Mouse (Mus musculus) embryo, embryonic 10 days (tissue): ENCODE results near the gene Adamts13.

Experiments used
- DNase-seq: peaks from one replicate; pipeline ENCODE4 v3.0.0-alpha.2; 2015; ENCODE audit warnings: low spot score

The Adamts13 gene

DNA sequence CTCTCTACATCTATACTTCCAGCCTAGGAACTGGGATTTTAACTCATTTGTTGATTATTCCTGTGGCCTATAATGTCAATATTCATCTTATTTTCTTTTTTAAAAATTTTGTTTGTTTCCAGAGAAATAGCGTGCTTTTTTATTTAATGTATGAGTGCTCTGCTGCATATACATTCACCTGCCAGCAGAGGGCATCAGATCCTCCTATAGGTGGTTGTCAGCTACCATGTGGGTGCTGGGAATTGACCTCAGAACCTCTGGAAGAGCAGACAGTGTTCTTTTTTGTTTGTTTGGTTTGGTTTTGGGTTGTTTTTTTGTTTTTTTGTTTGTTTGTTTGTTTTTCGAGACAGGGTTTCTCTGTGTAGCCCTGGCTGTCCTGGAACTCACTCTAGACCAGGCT lies 6.0 kb upstream of the Adamts13 start:
- DNase-seq: no peak

DNA sequence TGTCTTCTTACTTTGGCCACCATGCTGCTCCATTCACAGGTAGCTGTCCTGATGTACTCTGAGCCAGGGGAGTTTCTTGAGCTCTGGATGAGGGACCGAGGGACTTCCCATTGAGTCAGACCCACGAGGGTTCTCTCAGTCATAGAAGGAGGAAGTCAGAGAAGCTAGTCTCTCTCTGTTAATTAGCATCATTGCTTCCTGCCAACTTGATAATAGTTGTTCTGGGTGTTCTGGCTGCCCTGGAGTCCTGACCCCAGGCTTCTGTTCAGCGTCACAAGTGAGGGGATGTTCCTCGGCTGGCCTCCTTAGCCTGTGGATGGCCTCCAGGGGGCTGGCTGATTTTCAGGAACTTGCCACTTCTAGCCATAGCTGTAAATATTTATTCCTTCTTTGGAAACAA lies 744 bp downstream of the Adamts13 start:
- DNase-seq: no peak

DNA sequence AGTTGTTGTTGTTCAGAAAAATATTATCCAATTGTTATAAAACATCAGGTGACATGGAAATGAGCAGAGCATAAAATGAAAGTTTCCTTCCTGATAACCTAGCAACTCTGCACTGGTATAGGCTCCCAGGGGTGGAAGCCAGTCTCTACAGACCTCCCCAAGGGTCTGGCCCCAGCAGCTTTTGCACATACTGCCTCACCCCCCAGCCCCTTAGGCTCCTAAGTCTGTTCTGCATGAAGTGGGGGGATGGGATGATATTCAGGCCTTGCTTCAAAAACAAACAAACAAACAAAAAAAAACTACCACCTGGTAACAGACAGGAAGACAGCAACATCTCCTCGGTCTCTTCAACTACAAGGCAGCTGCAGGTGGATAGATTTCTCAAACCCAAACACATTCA lies 7.1 kb downstream of the Adamts13 start:
- DNase-seq: no peak

DNA sequence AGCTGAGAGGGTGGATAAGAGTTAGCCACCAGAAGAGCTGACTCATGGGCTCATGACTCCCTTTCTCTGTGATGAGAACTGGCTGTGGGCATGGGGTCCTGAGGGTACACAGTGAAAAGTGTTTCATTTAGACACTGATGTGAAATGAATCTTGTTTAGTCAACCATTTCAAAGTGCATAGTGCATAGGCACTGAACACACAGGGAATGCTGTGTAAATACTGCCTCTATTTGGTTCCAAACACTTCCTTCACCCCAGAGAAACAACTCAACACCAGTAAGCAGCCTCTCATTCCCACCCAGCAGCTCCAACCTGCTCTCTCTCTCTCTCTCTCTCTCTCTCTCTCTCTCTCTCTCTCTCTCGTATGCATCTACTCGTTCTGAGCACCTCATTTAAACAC lies 11.0 kb downstream of the Adamts13 start:
- DNase-seq: no peak

DNA sequence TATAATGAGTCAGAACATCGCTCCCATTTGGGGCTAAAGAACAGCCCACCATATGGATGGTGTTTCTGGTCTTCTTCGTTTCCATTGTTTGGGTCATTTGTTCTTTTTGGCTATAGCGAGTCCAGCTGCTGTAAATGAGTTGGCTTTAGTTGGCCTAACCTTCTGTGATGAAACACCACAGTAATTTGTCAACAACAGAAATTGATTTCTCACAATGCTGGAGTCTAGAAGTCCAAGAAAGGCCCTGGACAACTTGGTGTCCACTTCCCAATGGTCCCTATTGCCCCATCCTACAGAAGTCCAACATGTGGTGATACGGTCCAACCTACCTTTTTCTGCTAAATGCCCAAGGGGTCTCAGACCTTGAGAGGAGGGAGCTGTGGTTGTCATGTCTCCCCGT lies 11.4 kb downstream of the Adamts13 start:
- no peak for DNase-seq

DNA sequence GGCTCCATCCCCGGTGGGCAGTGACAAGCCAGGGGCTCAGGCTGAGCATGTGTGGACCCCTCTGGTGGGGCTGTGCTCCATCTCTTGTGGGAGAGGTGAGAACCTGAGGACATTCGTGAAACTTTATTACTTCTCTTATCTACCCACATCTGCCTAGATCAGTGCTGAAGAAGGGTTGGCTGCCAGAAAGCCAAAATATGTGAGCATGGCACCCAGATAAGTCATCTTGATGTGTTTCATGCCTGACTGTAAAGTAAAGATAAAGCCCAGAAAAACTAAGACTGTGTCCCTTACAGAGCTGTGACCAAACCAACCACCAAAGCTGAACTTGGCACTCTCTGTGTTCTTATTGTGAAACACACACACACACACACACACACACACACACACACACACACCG lies 20.7 kb downstream of the Adamts13 start:
- DNase-seq: no peak

DNA sequence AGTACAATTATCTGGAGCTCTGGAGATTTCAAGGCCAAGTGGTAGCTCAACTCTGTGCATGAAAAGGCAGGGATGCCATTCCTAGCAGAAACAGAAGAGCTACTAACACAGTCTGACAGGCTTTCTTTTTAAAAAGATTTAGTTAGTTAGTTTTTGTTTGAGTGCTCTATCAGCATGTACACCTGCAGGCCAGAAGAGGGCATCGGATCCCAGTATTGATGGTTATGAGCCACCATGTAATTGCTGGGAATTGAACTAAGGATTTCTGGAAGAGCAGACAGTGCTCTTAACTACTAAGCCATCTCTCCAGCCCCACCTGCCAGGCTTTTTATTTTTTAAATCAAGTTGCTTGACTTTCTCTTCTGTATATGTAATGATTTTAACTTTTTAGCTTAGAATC lies 24.3 kb downstream of the Adamts13 start:
- no peak for DNase-seq

DNA sequence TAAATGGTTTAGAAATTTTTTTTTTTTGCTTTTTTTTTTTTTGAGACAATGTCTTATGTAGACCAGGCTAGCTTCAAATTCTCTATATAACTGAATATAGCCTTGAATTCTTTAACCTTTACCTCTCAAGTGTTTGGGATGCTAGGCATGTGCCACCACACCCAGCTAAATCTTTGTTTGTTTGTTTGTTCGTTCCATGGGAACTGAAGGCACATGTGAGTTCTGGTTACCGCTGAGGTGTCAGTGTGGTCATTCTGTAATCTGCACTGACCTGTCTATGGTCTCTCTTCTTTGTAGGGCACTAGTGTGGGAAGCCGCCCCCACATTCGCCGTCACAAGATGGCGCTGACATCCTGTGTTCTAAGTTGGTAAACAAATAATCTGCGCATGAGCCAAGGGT lies 24.8 kb downstream of the Adamts13 start:
- no peak for DNase-seq

DNA sequence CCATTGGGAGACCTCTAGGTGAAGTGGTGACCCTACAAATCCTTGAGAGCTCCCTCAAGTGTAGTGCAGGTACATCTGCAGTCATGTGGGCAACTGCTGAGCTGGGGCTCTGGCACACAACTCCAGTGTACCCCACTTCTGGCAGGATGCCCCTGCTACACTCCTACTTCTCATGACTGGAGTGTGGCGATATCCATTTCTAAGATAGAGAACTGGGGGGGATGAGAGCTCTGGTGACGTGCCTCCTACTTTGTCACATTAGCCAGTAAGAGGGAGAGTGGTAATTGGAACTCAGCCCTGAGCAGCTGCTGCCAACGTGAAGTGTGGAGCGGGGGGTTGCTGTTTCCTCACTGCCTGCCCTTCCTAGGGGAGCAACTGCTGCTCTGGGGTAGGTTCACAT lies 33.0 kb downstream of the Adamts13 start:
- DNase-seq: no peak

DNA sequence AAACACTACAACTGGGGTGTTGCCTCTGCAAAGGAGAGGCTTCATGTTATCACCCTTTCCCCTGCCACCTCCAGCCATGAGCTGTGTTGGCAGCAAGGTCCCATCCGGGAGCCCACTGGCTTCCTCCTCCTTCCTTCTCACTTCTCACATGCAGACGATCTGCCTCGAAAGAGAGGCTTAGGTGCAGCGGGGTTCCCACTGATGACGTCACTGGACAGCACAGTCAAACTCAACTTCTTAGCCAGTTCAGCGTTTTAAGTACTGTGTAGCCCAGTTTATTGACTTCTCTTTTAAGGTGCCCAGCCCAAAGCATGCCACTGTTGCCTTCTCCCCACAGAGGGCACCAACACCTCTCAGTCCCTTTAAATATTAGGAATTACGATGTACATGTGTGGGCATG lies 34.5 kb downstream of the Adamts13 start:
- DNase-seq: no peak

DNA sequence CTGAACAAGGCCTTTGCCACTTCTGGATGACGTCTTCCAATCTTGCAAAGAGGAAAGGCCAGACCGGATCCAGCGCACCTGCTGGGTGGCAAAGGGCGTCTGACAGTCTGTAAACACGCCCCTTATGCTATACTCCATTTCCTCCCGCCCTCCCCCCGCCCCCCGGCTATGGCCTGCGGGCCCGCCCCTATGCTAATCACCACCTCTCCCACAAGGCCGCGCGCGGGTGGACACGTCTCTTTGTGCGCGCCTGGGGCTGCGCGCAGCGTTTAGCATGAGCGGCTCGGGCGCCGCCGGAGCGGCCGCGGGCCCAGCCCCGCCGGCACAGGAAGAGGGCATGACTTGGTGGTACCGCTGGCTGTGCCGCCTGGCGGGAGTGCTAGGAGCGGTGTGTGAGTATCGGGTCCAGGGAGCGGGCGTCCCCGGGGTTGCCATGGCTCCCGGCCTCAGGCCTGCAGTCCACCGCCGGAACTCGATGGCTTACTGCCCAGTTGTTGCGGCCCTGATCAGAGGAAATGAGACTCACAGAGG lies 36.6 kb downstream of the Adamts13 start, which contains the start of gene Cacfd1:
Gene Cacfd1, plus strand, starts transcription at position 213 of the 531 bp plus-strand sequence.
- peak; percentile 91 for DNase-seq

DNA sequence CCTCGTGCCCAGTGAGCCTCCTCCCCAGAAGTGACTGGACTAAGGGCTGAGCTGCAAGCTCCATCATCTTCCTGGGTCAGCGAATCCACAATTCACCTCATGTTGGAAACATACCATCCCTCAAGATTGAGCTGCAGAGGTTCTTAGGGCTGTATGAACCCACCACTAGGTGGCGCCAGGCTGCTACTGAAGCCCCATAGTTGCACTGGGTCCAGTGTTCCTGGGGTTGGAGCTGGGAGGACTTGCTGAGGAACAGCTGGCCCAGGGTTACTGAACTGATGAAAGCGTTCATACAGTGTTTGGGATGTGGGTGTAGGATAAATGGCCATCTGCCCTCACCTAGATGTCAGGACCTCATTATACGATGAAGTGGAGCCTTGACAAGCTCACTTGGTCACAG lies 44.6 kb downstream of the Adamts13 start:
- DNase-seq: peak; percentile 86

DNA sequence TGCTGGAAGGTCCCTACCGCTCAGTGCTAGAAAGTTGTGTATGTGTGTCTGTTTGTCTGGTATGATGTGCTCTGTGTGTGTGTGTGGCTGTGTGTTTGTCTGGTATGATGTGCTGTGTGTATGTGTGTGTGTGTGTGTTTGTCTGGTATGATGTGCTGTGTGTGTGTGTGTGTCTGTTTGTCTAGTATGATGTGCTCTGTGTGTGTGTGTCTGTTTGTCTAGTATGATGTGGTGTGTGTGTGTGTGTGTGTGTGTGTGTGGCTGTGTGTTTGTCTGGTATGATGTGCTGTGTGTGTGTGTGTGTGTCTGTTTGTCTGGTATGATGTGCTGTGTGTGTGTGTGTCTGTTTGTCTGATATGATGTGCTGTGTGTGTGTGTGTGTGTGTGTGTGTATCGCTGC lies 46.3 kb downstream of the Adamts13 start:
- DNase-seq: no peak

DNA sequence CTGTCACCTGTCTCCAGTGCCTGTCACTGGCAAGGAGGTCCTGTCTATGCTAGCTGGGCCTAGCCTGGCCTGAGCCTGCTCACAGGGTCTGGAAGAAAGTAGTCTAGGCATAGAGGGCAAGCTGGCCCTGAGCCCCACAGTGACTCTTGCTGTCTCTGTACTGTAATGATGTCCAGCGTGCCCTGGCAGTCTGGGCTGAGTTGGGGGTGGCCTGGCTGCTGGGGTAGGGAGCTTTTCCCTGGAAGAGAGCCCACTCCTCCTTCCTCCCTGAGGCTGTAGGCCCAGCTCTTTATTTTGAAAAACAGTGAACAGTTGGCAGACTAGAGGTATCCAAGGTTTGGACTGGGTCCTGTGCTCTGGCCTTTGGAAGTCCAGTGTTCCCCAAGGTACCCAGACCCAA lies 47.9 kb downstream of the Adamts13 start:
- DNase-seq: no peak

DNA sequence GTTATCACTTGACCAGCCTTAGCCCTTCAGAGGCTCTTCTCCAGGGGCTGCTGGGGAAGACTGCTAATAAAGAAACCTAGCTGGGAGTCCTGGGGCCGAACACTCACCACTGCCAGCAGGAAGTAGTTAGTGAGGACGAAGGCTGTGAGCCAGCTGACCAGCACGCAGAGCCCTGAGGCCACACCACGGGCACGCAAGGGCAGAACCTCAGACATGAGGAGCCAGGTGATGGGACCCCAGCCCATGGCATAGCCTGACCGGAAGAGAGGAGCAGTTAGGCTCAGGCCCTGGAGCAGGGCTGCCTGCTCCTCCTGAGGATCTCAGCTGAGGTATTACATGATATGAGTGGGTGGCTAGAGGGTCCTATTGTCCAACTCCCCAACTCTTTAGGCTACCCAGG lies 49.4 kb downstream of the Adamts13 start:
- DNase-seq: no peak

DNA sequence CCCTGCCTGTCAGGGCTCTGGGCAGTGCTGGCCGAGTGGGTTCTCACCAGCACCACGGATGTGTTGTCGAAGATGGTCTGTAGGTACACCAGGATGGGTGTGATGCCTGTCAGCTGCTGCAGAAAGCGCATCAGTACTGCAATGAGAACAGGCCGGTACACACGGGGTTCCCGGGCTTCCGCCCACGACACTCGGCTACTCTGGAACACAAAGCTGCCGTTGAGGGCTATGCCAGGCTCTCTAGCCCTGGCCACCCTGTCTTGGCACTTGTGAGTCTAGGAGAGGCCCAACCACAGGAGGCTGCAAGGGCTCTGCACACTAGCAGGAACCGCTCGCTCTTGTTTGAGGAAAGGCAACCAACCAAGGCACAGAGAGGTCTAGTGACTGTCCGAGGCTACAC lies 50.9 kb downstream of the Adamts13 start:
- DNase-seq: no peak

DNA sequence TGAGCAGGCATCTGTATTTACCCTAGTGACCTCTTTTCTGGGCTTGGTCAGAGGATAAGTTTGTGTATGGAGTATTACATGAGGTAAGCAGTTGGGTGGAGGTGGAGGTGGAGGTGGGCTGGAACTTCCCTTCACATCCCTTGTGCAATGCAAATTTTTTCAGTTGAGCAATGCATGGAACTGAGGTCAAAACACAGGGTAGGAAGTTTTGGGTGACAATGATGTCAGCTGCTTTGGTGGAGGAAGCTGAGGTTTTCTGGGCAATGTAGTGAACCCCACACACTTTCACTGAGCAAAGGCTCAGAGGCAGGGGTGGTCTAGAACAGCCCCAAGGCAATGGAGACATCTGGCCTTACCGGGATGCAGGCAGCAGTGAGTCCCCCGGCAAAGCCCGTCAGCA lies 52.3 kb downstream of the Adamts13 start:
- DNase-seq: no peak

DNA sequence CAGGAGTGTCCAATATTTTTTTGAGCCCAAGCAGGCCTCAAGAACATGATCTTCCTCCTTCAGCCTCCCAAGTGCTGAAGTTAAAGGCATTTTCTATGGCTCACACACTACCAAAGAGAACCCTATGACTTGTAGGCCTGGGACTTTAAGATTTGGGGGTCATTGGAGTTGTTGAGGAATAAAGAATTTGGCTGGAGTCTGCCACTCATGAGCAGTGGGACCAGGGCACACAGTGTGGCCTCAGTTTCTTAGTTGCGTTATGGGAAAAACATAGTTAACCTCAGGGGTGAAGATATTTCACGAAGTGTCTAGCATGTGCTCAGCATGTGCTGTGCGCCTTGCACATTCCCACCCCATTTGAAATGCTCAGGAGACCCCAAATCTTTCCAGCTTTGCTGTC lies 53.1 kb downstream of the Adamts13 start:
- DNase-seq: no peak

DNA sequence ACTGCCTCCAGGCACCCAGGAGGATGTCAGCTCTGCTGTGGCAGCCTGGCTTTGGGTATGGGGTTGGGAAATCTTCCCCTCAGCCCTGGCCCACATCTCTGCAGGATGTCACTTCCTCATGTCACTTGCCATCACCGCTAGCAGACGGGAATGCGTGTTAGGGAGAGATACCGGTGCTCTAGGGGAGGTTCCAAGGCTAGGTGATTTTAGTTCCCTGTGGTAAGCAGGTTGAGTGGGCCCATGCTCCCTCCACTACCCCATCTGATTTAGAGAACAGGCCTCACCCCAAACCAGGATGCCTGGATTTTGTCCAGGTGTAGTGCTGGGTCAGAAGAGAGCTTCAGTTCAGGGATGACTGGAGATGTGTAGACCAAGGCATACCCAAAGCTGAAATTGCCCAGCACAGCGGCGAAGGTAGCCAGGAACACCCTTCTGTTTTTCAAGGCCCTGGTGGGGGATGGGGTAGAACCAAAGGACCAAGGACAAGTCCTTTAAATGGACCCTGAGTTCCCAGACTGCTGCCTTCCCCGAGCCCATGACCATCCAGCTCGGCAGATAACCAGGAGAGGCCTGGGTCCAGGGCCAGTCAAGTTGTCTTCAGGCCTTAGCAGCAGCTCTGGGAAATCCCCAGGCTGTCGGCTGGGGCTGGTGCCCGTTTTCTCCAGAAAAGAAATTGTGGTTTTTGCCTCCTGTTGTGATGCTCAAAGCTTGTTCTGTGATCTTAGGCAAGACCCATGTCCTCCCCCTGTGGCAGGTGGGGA lies 53.8 kb downstream of the Adamts13 start:
- DNase-seq: no peak

DNA sequence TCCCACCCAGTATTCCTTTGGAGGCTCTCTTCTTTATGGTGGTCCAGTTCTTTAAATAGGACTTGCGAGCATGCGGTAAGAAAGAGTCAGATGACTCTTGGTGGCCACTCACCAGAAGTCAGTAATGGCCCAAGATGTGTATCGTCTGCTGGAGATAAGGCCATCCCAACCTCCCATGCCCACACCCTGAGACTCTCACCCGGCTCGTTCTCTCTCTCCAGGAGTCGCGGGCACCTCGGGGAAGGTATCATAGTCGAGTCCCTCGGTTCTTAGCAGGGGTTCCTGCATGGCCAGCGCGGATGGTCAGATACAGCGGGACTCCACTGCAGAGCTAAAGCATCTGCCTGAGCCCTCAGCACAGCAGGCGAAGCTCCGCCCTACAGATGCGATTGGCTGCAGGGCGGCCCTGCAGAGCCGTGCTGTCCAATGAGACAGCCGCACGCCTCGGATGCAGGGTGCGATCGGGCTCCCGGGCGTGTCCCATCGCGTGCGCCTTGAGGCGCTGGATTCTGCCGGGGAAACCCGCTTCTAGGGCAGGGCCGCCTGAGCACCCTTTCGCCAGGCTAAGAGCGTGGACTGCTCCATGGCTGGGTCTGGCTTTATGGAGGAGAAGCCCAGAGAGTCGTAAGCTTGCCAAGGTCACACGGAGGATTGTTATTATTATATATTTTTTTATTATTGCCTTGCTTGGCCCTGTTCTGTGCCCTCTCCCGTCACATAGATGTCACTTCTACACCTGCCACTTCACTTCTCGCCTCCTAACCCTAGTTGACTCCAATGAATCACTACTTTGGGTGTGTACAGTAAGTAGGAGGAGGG lies 54.6 kb downstream of the Adamts13 start, which contains the start of gene Slc2a6:
Gene Slc2a6, minus strand, starts transcription at position 381 of the 819 bp plus-strand sequence.
- peak; percentile 93 for DNase-seq

DNA sequence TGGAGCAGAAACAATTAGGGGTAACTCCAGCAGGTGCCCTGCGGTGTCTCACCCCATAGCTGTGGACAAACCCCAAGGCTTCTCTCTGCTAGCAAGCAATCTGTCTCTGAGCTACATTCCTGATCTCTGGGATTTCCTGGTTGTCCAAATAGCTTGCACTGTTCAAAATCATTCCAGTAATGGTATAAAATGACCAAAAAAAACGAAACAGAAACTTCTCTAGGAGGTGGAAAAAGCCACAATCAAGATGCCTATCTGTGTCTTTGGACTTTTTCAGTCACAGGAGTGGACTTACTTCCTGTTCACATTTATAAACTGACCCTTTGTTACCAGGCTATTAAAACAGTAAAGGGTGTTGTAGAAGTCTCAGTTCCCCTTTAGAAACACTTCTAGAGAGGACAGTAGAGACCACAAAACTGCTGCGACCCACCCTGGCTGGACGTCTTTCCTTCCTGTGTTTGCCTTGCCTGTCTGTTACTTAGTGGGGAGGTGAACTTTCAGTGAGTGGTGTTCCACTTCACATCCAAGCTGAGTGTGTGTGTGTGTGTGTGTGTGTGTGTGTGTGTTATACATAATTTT lies 55.3 kb downstream of the Adamts13 start:
- DNase-seq: no peak

DNA sequence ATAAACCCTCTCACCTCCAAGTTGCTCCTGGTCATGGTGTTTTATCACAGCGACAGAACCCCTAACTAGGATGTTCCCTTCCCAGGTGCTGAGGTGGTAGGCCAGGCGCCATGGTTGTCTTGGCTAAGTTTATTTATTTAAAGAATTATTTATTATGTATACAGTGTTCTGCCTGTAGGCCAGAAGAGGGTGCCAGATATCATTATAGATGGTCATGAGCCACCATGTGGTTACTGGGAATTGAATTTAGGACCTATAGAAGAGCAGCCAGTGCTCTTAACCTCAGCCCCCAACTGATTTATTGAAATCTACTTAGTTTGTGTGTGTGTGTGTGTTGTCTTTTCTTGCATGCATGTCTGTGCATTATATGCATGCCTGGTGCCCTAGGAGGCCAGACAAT lies 59.1 kb downstream of the Adamts13 start:
- no peak for DNase-seq

DNA sequence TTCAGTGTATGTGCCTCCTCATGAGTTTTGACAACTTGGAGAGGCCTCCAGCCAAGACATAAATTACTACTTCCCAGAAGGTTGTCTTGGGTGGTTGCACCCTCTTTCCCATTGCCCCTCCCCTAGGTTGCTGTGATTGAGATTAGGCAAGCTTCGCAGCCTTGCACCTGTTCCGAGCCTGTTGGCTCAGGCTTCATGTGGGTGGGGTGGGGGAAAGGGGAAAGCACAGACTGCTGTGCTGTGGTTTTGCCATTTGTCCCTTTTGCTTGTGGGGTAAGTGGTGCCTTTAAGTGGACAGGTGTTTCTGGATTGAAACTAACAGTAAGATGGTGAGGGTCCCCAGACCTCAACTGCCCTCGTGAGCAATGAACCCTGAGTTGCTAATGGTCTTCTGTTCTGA lies 62.8 kb downstream of the Adamts13 start:
- DNase-seq: no peak
